Mouse (Mus musculus): ENCODE data around the gene Cers6. TPM values are rescaled to one million over a fixed set of nuclear protein-coding genes. Genes with fewer than 3 reads are reported as not detected.

The Cers6 gene
- total RNA-seq, 2 experiments from 2014 or later: 64.6 to 74.1 TPM

GRCm38 (mm10) chr2:68911587-68912483 is 50.6 kb downstream of the Cers6 start:
- no peak for DNase-seq (ENCODE audit: low spot score in 2 of 2)

GRCm38 (mm10) chr2:68915742-68916141 is 54.5 kb downstream of the Cers6 start:
- no peak for DNase-seq (ENCODE audit: low spot score in 2 of 2)

GRCm38 (mm10) chr2:68916299-68916698 is 55.1 kb downstream of the Cers6 start:
- no peak for DNase-seq (ENCODE audit: low spot score in 2 of 2)

- DNase-seq (ENCODE audit: low spot score in 2 of 2): no peak
Observed at GRCm38 (mm10) chr2:68917010-68917409, 55.8 kb downstream of the Cers6 start.

- DNase-seq (ENCODE audit: low spot score in 2 of 2): no peak
Observed at GRCm38 (mm10) chr2:68917524-68917923, 56.3 kb downstream of the Cers6 start.

GRCm38 (mm10) chr2:68924344-68924743 is 63.1 kb downstream of the Cers6 start:
- DNase-seq (ENCODE audit: low spot score in 2 of 2): no peak

GRCm38 (mm10) chr2:68925542-68925941 is 64.3 kb downstream of the Cers6 start:
- DNase-seq (ENCODE audit: low spot score in 2 of 2): no peak

GRCm38 (mm10) chr2:68926913-68927790 is 65.9 kb downstream of the Cers6 start:
- DNase-seq (ENCODE audit: low spot score in 2 of 2): no peak

GRCm38 (mm10) chr2:68932240-68932639 is 71.0 kb downstream of the Cers6 start:
- no peak for DNase-seq (ENCODE audit: low spot score in 2 of 2)

GRCm38 (mm10) chr2:68932656-68933055 is 71.4 kb downstream of the Cers6 start:
- no peak for DNase-seq (ENCODE audit: low spot score in 2 of 2)

GRCm38 (mm10) chr2:68934651-68935050 is 73.4 kb downstream of the Cers6 start:
- no peak for DNase-seq (ENCODE audit: low spot score in 2 of 2)

GRCm38 (mm10) chr2:68935721-68936294 is 74.6 kb downstream of the Cers6 start:
- DNase-seq (ENCODE audit: low spot score in 2 of 2): no peak

GRCm38 (mm10) chr2:68936773-68937172 is 75.5 kb downstream of the Cers6 start:
- no peak for DNase-seq (ENCODE audit: low spot score in 2 of 2)

GRCm38 (mm10) chr2:68937833-68938232 is 76.6 kb downstream of the Cers6 start:
- no peak for DNase-seq (ENCODE audit: low spot score in 2 of 2)

- DNase-seq (ENCODE audit: low spot score in 2 of 2): no peak
Observed at GRCm38 (mm10) chr2:68944898-68945297, 83.7 kb downstream of the Cers6 start.

- DNase-seq (ENCODE audit: low spot score in 2 of 2): no peak
Observed at GRCm38 (mm10) chr2:68945976-68946375, 84.7 kb downstream of the Cers6 start.

- DNase-seq (ENCODE audit: low spot score in 2 of 2): no peak
Observed at GRCm38 (mm10) chr2:68946819-68947218, 85.6 kb downstream of the Cers6 start.

- DNase-seq (ENCODE audit: low spot score in 2 of 2): no peak
Observed at GRCm38 (mm10) chr2:68949137-68949536, 87.9 kb downstream of the Cers6 start.

- DNase-seq (ENCODE audit: low spot score in 2 of 2): no peak
Observed at GRCm38 (mm10) chr2:68949728-68950127, 88.5 kb downstream of the Cers6 start.

- DNase-seq (ENCODE audit: low spot score in 2 of 2): no peak
Observed at GRCm38 (mm10) chr2:68951706-68952105, 90.5 kb downstream of the Cers6 start.

GRCm38 (mm10) chr2:68953688-68954087 is 92.4 kb downstream of the Cers6 start:
- no peak for DNase-seq (ENCODE audit: low spot score in 2 of 2)

- no peak for DNase-seq (ENCODE audit: low spot score in 2 of 2)
Observed at GRCm38 (mm10) chr2:68955496-68955895, 94.3 kb downstream of the Cers6 start.

Data from left cerebral cortex, adult 18-20 months (tissue).